Mouse (Mus musculus) kidney, embryonic 16.5 days (tissue): ENCODE data around the gene Gm614. TPM values are rescaled to one million over a fixed set of nuclear protein-coding genes. Genes with fewer than 3 reads are reported as not detected.

Source experiments
- ATAC-seq: fragments of 200-750 bp; cut with Nextera tagmentation; 2 replicates; pipeline ENCODE4 v1.8.0; 2017; ENCODE audit warnings: moderate TSS enrichment; ENCODE audit not compliant: low FRiP score, low TSS enrichment
- H3K27ac ChIP-seq: fragments of 300-500 bp; sonication (generic); 2 replicates; pipeline ENCODE4 v1.5.1; 2014; ENCODE audit warnings: low read length
- H3K27me3 ChIP-seq: fragments of 300-500 bp; sonication (generic); 2 replicates; pipeline ENCODE4 v1.6.1; 2014; ENCODE audit warnings: low read length, control low read depth, mixed read lengths; ENCODE audit not compliant: insufficient read depth
- H3K36me3 ChIP-seq: fragments of 300-500 bp; sonication (generic); 2 replicates; pipeline ENCODE4 v1.6.1; 2014; ENCODE audit warnings: low read length, control low read depth, mixed read lengths; ENCODE audit not compliant: insufficient read depth
- H3K4me1 ChIP-seq: fragments of 300-500 bp; sonication (generic); 2 replicates; pipeline ENCODE4 v1.6.1; 2014; ENCODE audit warnings: low read length, control low read depth, mixed read lengths; ENCODE audit not compliant: insufficient read depth
- H3K4me2 ChIP-seq: fragments of 300-500 bp; sonication (generic); replicated peaks from 2 replicates; pipeline ENCODE4 v1.6.1; 2014; ENCODE audit warnings: low read depth, low read length
- H3K4me3 ChIP-seq: fragments of 300-500 bp; sonication (generic); 2 replicates; pipeline ENCODE4 v1.5.1; 2014; ENCODE audit warnings: mild to moderate bottlenecking, low read length
- H3K9ac ChIP-seq: fragments of 300-500 bp; sonication (generic); replicated peaks from 2 replicates; pipeline ENCODE4 v1.6.1; 2014; ENCODE audit warnings: low read length
- H3K9me3 ChIP-seq: fragments of 300-500 bp; sonication (generic); 2 replicates; pipeline ENCODE4 v1.6.1; 2016; ENCODE audit warnings: low read length, control low read depth
- WGBS: fragments of 180-500 bp; shearing (Covaris S2); extraction: QIAGEN DNeasy Blood & Tissue Kit; methylation state at CpG from one replicate; pipeline ENCODE4 v1.1.7; 2014; 5-methylcytosine and 5-hydroxymethylcytosine counted together
- polyA plus RNA-seq: library from polyadenylated mRNA; unstranded; fragments of >200 nt; fragmentation: Nextera tagmentation; extraction: Ambion mirVana; gene quantifications from 2 replicates; pipeline ENCODE4 v1.2.1, GENCODE M21; 2015

The Gm614 gene
- polyA plus RNA-seq, result not detected in 2 replicates

DNA sequence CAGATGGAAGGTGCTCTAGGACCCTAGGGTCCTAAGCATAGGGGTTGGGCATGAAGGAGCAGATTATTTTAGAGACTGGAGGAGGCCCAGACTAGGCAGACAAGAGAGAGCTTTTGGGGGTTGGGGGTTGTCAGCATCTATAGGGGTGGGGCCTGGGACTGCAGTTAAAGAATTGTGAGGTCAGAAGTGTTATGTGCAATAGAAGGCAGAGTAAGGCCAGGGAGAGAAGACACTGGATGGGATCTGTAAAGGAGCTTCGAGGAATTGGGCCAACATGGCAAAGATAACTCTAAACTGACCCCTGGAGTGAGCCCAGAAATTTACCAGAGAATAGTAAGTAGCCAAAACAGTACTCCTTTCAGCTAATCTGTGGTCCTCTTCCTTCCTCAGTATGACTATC lies at the start of gene Gm614:
Gene Gm614, minus strand, starts transcription at position 101 of the 400 bp plus-strand sequence.
- no peak within 1 kb of the TSS for H3K4me3 ChIP-seq
- 74% methylated on average over 1 of the region's 1 CpGs for WGBS
- H3K4me2 ChIP-seq, result no peak within 1 kb of the TSS
- peaks cover 12% of the 10 kb centered on the region for H3K4me1 ChIP-seq
- H3K36me3 ChIP-seq, result no peaks in the 10 kb centered on the region
- H3K27ac ChIP-seq, result peak within 1 kb of the TSS; percentile 14; the same call in 1 of the 2 replicates
- H3K9ac ChIP-seq, result no peak within 1 kb of the TSS
- H3K27me3 ChIP-seq, result peaks cover 5% of the 10 kb centered on the region; the same call in 1 of the 2 replicates
- no peak for ATAC-seq
- H3K9me3 ChIP-seq, result no peaks in the 10 kb centered on the region

GRCm38 (mm10) chrX:101309299-101309698 lies 45.5 kb upstream of the Gm614 start:
- 83% methylated on average over 5 of the region's 5 CpGs for WGBS

DNA sequence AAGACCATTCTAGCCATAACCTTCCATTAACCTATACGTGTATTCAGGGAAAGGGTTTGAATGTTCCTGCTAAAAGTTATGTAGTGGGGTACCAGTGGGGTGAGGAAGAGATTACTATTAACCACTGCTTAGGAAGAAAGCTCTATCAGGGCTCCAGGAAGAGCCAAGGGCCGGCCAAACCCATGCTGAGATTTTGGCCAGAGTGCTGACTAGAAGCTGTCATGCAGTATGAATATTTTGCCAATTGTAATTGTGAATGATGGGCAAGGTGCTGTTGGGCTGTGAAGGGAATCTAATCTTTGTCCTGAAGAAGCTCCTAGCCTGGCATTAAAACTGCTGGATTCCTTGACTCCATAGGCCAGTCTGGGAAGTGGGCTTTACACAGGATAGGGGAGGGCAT lies 40.9 kb upstream of the Gm614 start:
- H3K27me3 ChIP-seq, result peaks cover 17% of the 10 kb centered on the region; the same call in 1 of the 2 replicates
- H3K36me3 ChIP-seq, result no peaks in the 10 kb centered on the region
- H3K4me1 ChIP-seq, result no peaks in the 10 kb centered on the region
- H3K9ac ChIP-seq, result no peak overlapping the region
- no peaks in the 10 kb centered on the region for H3K9me3 ChIP-seq
- WGBS, result 51% methylated on average over 2 of the region's 2 CpGs
- H3K27ac ChIP-seq, result no peak overlapping the region
- ATAC-seq, result no peak
- H3K4me2 ChIP-seq, result no peak overlapping the region
- no peak overlapping the region for H3K4me3 ChIP-seq

More at GRCm38 (mm10) chrX:101309299-101309698, 45.5 kb upstream of the Gm614 start:
- Histone ChIP-seq H3K27me3 (peaks cover 19% of the 10 kb centered on the region; the same call in 1 of the 2 replicates), H3K4me3 (no peak overlapping the region), H3K9me3 (no peaks in the 10 kb centered on the region), H3K4me1 (no peaks in the 10 kb centered on the region), H3K9ac (no peak overlapping the region), H3K27ac (no peak overlapping the region), H3K4me2 (no peak overlapping the region), H3K36me3 (no peaks in the 10 kb centered on the region)
- ATAC-seq, result no peak

DNA sequence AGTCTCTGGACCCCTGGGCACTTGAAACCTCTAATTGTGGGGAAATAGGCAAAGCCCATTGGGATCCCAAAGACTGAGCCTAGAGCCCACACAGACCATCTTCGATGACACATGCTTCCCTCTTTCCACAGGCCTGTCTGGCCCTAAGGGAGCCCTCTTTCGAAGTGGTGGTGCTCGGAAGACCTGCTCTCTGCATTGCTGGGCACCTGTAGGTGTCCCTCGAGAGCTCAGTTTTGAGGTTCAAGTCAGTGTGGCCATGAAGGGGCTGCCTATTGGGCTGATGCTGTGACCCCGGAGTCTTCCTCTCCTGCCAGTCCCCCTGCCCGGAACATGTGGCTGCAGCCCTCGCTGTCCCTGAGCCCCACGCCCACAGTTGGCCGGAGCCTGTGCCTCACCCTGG lies 37.9 kb upstream of the Gm614 start:
- no peak overlapping the region for H3K4me2 ChIP-seq
- ATAC-seq, result no peak
- no peak overlapping the region for H3K4me3 ChIP-seq
- no peaks in the 10 kb centered on the region for H3K9me3 ChIP-seq
- H3K4me1 ChIP-seq, result no peaks in the 10 kb centered on the region
- H3K9ac ChIP-seq, result no peak overlapping the region
- WGBS, result 72% methylated on average over 9 of the region's 9 CpGs
- H3K27me3 ChIP-seq, result peaks cover 12% of the 10 kb centered on the region; the same call in 1 of the 2 replicates
- H3K36me3 ChIP-seq, result peaks cover 4% of the 10 kb centered on the region; the same call in 1 of the 2 replicates
- no peak overlapping the region for H3K27ac ChIP-seq

DNA sequence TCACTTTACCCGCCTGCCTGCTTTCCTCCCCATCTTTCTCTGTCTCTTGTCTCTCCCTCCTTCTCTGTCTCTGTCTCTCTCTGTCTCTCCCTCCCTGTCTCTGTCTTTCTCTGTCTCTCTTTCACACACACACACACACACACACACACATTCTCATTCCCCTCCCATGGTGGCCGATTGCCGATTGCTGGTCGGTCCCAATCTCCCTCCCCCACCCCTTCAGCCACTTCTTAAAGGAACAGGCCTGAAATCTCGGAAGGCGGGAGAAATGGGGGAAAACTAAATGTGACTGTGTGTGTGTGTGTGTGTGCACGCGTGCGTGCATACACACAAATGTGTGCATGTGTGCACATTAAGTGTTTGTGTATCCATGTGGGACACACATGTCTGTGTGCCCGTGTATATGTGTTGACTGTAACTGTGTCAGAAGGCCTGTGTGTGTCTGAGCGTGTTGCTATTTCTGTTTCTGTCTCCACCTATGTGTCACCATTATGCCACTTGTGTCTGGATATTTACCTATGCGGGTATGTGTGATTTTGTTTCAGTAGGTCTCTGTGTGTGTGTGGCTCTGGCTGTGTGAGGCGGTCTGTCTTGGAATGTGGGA lies 36.7 kb upstream of the Gm614 start:
- no peaks in the 10 kb centered on the region for H3K9me3 ChIP-seq
- H3K4me1 ChIP-seq, result no peaks in the 10 kb centered on the region
- peak overlapping the region; percentile 55 for H3K4me2 ChIP-seq
- 45% methylated on average over 13 of the region's 13 CpGs for WGBS
- H3K9ac ChIP-seq, result peak overlapping the region; percentile 22; the same call in 1 of the 2 replicates
- H3K36me3 ChIP-seq, result peaks cover 8% of the 10 kb centered on the region; the same call in 1 of the 2 replicates
- H3K4me3 ChIP-seq, result peak overlapping the region; percentile 40
- H3K27me3 ChIP-seq, result peaks cover 12% of the 10 kb centered on the region; the same call in 1 of the 2 replicates
- no peak overlapping the region for H3K27ac ChIP-seq
- 0 out of 2 replicates have a peak, but pooled peaks have one; percentile 9 for ATAC-seq

- WGBS, result 25% methylated on average over 11 of the region's 13 CpGs
- Histone ChIP-seq H3K36me3 (peaks cover 8% of the 10 kb centered on the region; the same call in 1 of the 2 replicates), H3K9me3 (no peaks in the 10 kb centered on the region), H3K9ac (peak overlapping the region; percentile 54), H3K4me1 (no peaks in the 10 kb centered on the region), H3K4me2 (peak overlapping the region; percentile 55), H3K27me3 (peaks cover 9% of the 10 kb centered on the region; the same call in 1 of the 2 replicates), H3K4me3 (peak overlapping the region; percentile 40), H3K27ac (no peak overlapping the region)
- ATAC-seq, result peak; percentile 43; the same call in 1 of the 2 replicates
Observed at GRCm38 (mm10) chrX:101299473-101300426, 36.0 kb upstream of the Gm614 start.

DNA sequence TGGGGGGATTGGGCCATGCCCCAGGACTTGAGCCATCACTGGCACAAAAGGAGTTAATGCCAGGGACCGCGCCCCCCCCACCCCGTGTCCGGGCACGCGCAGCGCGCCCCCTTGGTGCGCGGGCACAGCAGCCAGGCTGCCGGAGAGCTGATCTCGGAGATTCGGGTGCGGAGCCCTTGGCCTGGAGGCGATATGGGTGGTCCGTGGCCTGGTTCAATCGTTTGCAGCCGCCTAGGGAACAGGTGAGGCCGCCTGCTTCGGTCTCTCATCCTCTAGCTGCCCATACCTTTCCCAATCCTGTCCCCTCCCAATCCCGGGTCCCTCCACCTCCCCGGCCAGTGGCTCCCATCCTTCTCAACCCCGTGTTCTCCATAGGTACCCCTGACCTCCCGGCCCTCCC lies 35.3 kb upstream of the Gm614 start, which contains the start of gene Nlgn3:
Gene Nlgn3, plus strand, starts transcription at position 114 of the 400 bp plus-strand sequence.
- Histone ChIP-seq H3K9me3 (no peaks in the 10 kb centered on the region), H3K27ac (no peak within 1 kb of the TSS), H3K9ac (peak within 1 kb of the TSS; percentile 54), H3K4me1 (no peaks in the 10 kb centered on the region), H3K27me3 (peaks cover 5% of the 10 kb centered on the region; the same call in 1 of the 2 replicates), H3K4me2 (peak within 1 kb of the TSS; percentile 55), H3K4me3 (peak within 1 kb of the TSS; percentile 40), H3K36me3 (peaks cover 8% of the 10 kb centered on the region; the same call in 1 of the 2 replicates)
- ATAC-seq, result peak; percentile 19; the same call in 1 of the 2 replicates
- WGBS, result 21% methylated on average over 15 of the region's 24 CpGs

DNA sequence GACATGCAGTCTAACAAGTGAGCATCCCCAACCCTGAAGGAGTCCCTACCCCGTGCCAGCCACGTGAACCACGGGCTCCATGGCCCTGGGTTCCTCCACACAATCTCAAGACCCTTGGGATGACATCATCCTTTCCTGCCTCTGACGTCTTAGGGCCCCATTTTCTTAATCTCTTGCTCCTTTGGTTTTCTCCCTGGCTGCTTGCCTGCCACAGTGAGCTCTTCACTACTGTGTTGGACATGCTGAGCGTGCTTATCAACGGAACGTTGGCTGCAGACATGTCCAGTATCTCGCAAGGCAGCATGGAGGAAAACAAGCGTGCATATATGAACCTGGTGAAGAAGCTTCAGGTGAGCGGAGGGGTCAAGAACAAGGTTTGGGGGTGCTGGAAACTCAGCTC lies 26.3 kb upstream of the Gm614 start:
- Histone ChIP-seq H3K27ac (no peak overlapping the region), H3K4me1 (no peaks in the 10 kb centered on the region), H3K27me3 (no peaks in the 10 kb centered on the region; the same call in 1 of the 2 replicates), H3K36me3 (peaks cover 61% of the 10 kb centered on the region), H3K4me3 (no peak overlapping the region), H3K4me2 (no peak overlapping the region), H3K9ac (no peak overlapping the region), H3K9me3 (no peaks in the 10 kb centered on the region)
- 87% methylated on average over 10 of the region's 10 CpGs for WGBS
- no peak for ATAC-seq

GRCm38 (mm10) chrX:101289037-101289436 lies 25.2 kb upstream of the Gm614 start:
- no peak overlapping the region for H3K27ac ChIP-seq
- no peaks in the 10 kb centered on the region; the same call in 1 of the 2 replicates for H3K27me3 ChIP-seq
- peaks cover 69% of the 10 kb centered on the region for H3K36me3 ChIP-seq
- no peak for ATAC-seq
- no peak overlapping the region for H3K9ac ChIP-seq
- H3K4me2 ChIP-seq, result no peak overlapping the region
- WGBS, result 89% methylated on average over 7 of the region's 7 CpGs
- no peaks in the 10 kb centered on the region for H3K4me1 ChIP-seq
- H3K4me3 ChIP-seq, result no peak overlapping the region
- H3K9me3 ChIP-seq, result no peaks in the 10 kb centered on the region
